Mouse (Mus musculus): ENCODE results near the gene 4930432M17Rik. TPM values are rescaled to one million over a fixed set of nuclear protein-coding genes. Genes with fewer than 3 reads are reported as not detected.
A peak's percentile ranks its signal among the peaks of the same experiment; 100 is the strongest.

The 4930432M17Rik gene
- total RNA-seq, 2 experiments from 2014 or later: not detected

GRCm38 (mm10) chr3:121706087-121706486, 35.5 kb downstream of the 4930432M17Rik start:
- no peak for DNase-seq (ENCODE audit: low spot score in 2 of 2)

- no peak for DNase-seq (ENCODE audit: low spot score in 2 of 2)
Measured at GRCm38 (mm10) chr3:121707106-121707505, 36.5 kb downstream of the 4930432M17Rik start.

- no peak for DNase-seq (ENCODE audit: low spot score in 2 of 2)
Measured at GRCm38 (mm10) chr3:121710894-121711531, 40.5 kb downstream of the 4930432M17Rik start.

DNA sequence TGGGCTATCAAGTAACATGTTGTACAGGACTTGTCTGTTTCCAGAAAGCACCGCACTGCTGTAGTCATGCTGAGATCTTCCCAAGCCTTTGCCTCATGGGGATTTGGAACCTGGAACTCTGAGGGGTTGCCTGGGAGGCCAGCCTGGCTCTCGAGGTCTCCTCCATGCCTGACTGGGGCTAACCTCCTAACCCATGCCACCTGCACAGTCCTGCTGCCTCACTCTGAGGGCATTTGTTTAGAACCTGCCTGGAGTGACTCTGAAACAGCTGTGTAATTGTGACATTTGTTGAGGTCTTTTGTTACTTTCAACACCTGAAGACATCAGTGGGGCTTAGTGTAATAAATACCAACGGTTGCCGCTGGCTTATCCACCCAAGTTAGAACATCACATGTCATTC, 41.7 kb downstream of the 4930432M17Rik start:
- no peak for DNase-seq (ENCODE audit: low spot score in 2 of 2)

DNA sequence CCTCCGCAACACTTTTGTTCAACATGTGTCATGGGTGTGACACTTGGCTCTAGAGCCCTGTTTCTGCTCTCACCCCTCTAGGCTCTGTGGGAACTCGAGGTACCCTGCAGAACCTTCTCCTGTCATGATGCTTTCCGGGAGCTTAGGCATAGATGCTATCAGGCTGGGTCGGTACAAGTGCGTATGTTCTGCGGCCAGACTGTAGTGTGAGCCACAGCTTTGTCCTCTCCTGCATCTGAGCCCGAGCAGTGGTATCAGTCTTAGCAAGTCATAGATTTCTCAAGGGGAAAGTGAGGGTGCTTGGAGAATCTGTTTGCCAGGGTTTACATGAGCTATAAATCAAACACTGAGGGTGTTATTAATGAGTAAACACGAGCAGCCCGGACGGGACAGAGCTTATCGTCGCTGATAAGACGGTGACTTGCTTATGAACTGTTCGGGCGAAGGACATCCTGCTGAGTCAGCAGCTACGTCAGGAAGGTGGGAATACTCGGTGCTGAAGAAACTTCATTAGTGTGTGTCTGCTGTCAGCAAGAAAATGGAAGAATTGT, 42.7 kb downstream of the 4930432M17Rik start:
- DNase-seq (ENCODE audit: low spot score in 2 of 2): no peak

DNA sequence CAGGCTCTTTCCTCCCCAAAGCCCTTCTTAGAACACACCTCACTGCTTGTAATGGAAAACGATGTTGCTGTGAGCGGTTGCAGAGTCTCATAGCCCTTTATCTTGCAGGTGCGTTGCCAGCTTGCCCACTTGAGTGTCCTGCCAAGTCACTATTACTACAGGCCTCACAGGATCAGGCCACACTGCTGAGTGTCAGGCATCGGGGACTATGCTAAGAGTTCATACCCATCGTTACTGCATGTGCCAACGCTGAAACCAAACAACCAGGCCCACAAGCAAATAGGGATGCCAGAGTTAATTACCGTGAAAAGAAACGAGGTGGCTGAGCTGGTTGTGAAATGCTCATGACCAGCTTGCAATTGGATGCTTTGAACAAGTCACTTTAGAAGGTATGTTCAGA, 43.3 kb downstream of the 4930432M17Rik start:
- DNase-seq (ENCODE audit: low spot score in 2 of 2): no peak

- DNase-seq (ENCODE audit: low spot score in 2 of 2): no peak
Measured at GRCm38 (mm10) chr3:121714461-121714860, 43.9 kb downstream of the 4930432M17Rik start.

DNA sequence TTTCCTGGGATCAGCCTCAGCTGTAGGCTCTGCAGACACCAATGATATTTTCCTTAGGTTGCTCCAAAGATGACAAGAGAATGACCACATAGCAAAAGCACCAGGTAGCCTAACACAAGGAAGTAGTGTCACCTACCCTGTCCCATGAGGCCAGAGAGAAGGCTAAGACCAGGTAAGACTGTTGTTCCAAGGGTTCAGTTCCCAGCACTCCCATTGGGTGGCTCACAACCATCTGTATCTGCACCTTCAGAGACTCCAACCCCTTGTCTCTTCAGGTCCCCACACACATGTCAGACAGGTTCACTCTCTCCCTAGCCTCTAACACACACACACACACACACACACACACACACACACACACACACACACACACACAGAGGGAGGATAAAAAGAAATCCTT, 44.8 kb downstream of the 4930432M17Rik start:
- no peak for DNase-seq (ENCODE audit: low spot score in 2 of 2)

- DNase-seq (ENCODE audit: low spot score in 2 of 2): no peak
Measured at GRCm38 (mm10) chr3:121715741-121716459, 45.3 kb downstream of the 4930432M17Rik start.

DNA sequence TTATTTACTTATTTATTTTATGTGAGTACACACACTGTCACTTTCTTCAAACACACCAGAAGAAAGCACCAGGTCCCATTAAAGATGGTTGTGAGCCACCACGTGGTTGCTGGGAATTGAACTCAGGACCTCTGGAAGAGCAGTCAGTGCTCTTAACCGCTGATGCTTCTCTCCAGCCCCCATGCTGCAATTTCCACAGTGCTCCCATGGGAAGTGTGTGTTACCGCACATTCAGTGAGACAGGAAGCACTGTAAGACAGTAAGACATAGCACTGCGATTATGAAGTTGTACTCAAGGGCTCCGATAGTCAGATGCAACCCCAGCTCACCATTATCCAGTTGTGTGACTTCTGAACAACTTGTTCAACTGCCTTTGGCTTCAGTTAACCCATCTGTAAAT, 45.9 kb downstream of the 4930432M17Rik start:
- DNase-seq (ENCODE audit: low spot score in 2 of 2): no peak

GRCm38 (mm10) chr3:121718679-121719078, 48.1 kb downstream of the 4930432M17Rik start:
- DNase-seq (ENCODE audit: low spot score in 2 of 2): no peak

- DNase-seq (ENCODE audit: low spot score in 2 of 2): no peak
Measured at GRCm38 (mm10) chr3:121719701-121720100, 49.1 kb downstream of the 4930432M17Rik start.

DNA sequence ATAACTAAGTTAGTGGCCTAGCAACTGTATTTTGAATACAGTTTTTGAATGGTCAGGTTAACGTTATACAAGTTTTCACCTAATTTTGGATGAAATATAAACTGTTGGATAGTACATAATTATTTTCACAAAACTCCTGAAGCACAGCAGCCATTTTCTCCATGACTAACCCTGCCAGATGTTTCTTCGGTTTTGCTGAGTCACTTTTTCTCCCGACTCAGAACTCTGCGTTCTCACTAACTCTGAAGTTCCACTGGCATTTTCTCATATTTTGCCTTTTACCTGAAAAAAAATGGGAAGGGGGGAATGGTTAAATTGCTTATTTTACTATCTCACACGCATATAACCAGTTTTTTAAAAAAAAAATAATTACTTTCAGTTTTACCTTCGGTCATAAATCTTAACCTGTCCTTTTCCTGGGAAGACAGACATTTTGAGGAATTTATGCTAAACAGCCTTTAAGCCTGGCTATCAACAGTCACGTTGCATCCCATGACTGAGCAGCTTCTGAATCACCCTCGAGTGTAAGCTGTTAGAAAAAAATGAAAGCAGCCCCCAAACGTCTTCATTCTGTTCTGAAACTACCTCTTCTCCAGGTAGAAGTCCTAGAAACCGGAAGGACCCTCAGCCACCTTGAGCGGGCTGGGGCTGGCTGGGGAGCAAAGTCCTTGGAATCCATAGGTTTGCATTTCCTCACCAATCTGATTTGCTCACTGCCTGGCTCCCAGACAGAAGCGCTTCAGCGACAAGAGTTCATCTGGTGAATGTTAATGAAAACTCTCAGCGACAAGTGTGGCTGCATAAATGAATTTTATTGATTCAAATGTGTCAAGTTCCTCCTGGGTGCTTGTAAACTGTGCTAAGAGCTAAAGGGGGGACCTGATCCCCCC, 50.5 kb downstream of the 4930432M17Rik start:
- DNase-seq (ENCODE audit: low spot score in 2 of 2): no peak

DNA sequence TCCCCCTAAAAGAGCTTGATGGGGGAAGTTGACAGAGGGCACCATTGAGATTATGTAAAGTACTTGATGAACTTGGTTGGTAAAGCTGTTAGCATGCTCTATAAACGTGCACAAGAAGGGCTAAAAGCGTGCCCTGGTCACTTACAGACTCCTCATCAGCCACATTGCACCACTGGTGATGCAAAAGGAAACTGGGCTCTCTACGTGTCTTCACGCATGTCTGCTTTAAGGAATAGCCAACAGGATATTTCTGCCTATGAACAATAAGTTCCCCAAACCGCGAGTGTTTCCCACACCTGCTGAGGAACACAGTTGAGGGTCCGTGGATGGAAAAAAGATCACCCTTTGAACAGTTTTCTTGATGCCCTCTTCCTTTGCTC, 51.1 kb downstream of the 4930432M17Rik start:
- no peak for DNase-seq (ENCODE audit: low spot score in 2 of 2)

- DNase-seq (ENCODE audit: low spot score in 2 of 2): peak; percentile 56 to 75
Measured at GRCm38 (mm10) chr3:121722971-121723844, 52.6 kb downstream of the 4930432M17Rik start, which contains the start of gene F3. F3 (plus strand) TSS chr3:121723537.

GRCm38 (mm10) chr3:121723968-121724524, 53.5 kb downstream of the 4930432M17Rik start:
- no peak for DNase-seq (ENCODE audit: low spot score in 2 of 2)

DNA sequence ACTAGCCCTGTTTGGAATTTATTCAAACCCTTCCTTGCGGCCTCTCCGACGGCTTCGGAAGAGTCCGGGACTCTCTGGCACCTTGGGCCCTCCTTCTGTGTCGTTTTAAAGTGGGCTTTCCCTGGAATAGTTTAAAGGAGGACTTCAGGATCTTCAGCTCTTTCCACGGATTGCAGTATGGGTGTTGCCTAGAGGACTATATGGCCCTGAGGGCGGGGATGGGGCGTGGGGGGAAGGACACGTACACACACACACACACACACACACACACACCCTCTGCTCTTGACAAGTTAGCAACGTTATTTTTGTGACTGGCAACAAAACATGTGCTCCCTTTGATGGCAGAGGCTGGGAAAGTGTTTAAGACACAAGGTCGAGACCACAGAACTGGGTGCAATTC, 54.0 kb downstream of the 4930432M17Rik start:
- DNase-seq (ENCODE audit: low spot score in 2 of 2): no peak

- DNase-seq (ENCODE audit: low spot score in 2 of 2): no peak
Measured at GRCm38 (mm10) chr3:121725651-121726050, 55.1 kb downstream of the 4930432M17Rik start.

DNA sequence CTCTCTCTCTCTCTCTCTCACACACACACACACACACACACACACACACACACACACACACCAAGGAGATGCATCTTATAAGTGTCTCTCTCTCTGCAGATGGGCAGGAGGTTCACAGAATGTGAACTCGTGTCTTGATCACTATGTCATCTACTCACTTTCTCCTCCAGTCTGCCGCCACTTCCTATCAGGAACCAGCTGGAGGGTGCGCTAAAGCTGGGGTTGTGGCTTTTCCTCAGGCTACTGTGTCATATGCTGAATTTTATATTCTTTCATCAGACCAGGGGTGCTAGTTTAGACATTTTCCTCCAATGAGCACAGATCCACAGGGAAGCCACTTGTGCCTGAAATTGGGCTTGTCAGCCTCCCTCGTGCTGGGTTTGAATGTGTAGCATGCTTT, 59.1 kb downstream of the 4930432M17Rik start:
- no peak for DNase-seq (ENCODE audit: low spot score in 2 of 2)

Measured in left cerebral cortex, adult 18-20 months (tissue).